25 mouse cellular contexts compared by ENCODE assay signal in genomic region chr1:62956942-62957645, GRCm38 (mm10).
A peak's percentile ranks its signal among the peaks of the same experiment; 100 is the strongest.
DNase-seq lines count a peak whose midpoint lies in the region; ATAC-seq lines count a peak whose summit lies in the region.
"Had no signal": no experiment of that assay in that cellular context is flagged by ENCODE, and none has a peak within 500 bp of the region (broad histone marks: within the 10 kb centered on the region; RNA-seq: fewer than 3 reads in every experiment).

No protein-coding gene starts in this region.

- peak overlapping the region; percentile 81 for H3K27ac ChIP-seq in lung, embryonic 15.5 days
- H3K27ac ChIP-seq: embryonic facial prominence, embryonic 10.5 days; embryonic facial prominence, embryonic 13.5 days; forebrain, embryonic 12.5 days; forebrain, embryonic 15.5 days; heart, embryonic 13.5 days; hindbrain, embryonic 10.5 days; hindbrain, embryonic 13.5 days; intestine, embryonic 15.5 days had no signal

- DNase-seq in adrenal gland, postnatal 10 days: peak; percentile 8
- no peak for DNase-seq in adrenal gland, postnatal 36 days
- peak; percentile 65 for DNase-seq in heart, adult 11 months
- DNase-seq in heart, adult 9 months (ENCODE audit: low spot score in 2 of 2): no peak
- DNase-seq in left cerebral cortex, postnatal 4 days: peak; percentile 23
- DNase-seq in left cerebral cortex, postnatal 25 days (ENCODE audit: low spot score in 2 of 2): no peak
- no peak for DNase-seq in lung, adult 18-20 months
- DNase-seq: adrenal gland, adult 8-10 months; cerebellum, adult 11 months; cerebellum, adult 9-10 months; cerebellum, postnatal 36 days; embryo, embryonic 11 days; gastrocnemius, postnatal 25 days had no signal

- no peaks in the 10 kb centered on the region for H3K27me3 ChIP-seq in lung, embryonic 15.5 days
- H3K27me3 ChIP-seq: embryonic facial prominence, embryonic 13.5 days; heart, embryonic 13.5 days; intestine, embryonic 15.5 days had no signal

- 30% methylated on average over 1 of the region's 1 CpGs for WGBS in lung, embryonic 15.5 days

- no peak overlapping the region for H3K9ac ChIP-seq in lung, embryonic 15.5 days
- H3K9ac ChIP-seq: embryonic facial prominence, embryonic 13.5 days; forebrain, embryonic 12.5 days; forebrain, embryonic 15.5 days; heart, embryonic 13.5 days; hindbrain, embryonic 13.5 days; intestine, embryonic 15.5 days had no signal

- no peak overlapping the region for H3K4me3 ChIP-seq in lung, embryonic 15.5 days
- H3K4me3 ChIP-seq: embryonic facial prominence, embryonic 10.5 days; embryonic facial prominence, embryonic 13.5 days; erythroblast, embryonic 14.5 days; forebrain, embryonic 12.5 days; forebrain, embryonic 15.5 days; heart, embryonic 13.5 days; hindbrain, embryonic 10.5 days; hindbrain, embryonic 13.5 days; intestine, embryonic 15.5 days had no signal

- no peaks in the 10 kb centered on the region for H3K36me3 ChIP-seq in lung, embryonic 15.5 days
- H3K36me3 ChIP-seq: embryonic facial prominence, embryonic 10.5 days; embryonic facial prominence, embryonic 13.5 days; forebrain, embryonic 12.5 days; forebrain, embryonic 15.5 days; heart, embryonic 13.5 days; hindbrain, embryonic 10.5 days; hindbrain, embryonic 13.5 days; intestine, embryonic 15.5 days had no signal

- peaks cover 7% of the 10 kb centered on the region for H3K4me1 ChIP-seq in lung, embryonic 15.5 days
- H3K4me1 ChIP-seq: embryonic facial prominence, embryonic 10.5 days; embryonic facial prominence, embryonic 13.5 days; forebrain, embryonic 15.5 days; hindbrain, embryonic 10.5 days; hindbrain, embryonic 13.5 days had no signal

- peak; percentile 74 for ATAC-seq in lung, embryonic 15.5 days (ENCODE audit: borderline replicate concordance, extremely low read depth, low FRiP score, low TSS enrichment)
- ATAC-seq: activated CD4-positive, CD25-positive, alpha-beta regulatory T cell, adult 4 months; forebrain, embryonic 15.5 days; hindbrain, embryonic 16.5 days; intestine, embryonic 15.5 days had no signal

- intact Hi-C loops in left cerebral cortex, postnatal 4 days (cut with DNase I): no loop called here
- intact Hi-C loops in left cerebral cortex, postnatal 25 days (cut with DNase I): loop anchor here (10.0 kb wide), 1 partner anchor 1582 kb away; no protein-coding TSS in a partner anchor

- H3K9me3 ChIP-seq in lung, embryonic 15.5 days: no peaks in the 10 kb centered on the region
- H3K9me3 ChIP-seq: embryonic facial prominence, embryonic 10.5 days; embryonic facial prominence, embryonic 13.5 days; forebrain, embryonic 12.5 days; forebrain, embryonic 15.5 days; heart, embryonic 13.5 days; hindbrain, embryonic 10.5 days; hindbrain, embryonic 13.5 days; intestine, embryonic 15.5 days had no signal

- no peak overlapping the region for H3K4me2 ChIP-seq in lung, embryonic 15.5 days
- H3K4me2 ChIP-seq: embryonic facial prominence, embryonic 13.5 days; forebrain, embryonic 12.5 days; forebrain, embryonic 15.5 days; heart, embryonic 13.5 days; hindbrain, embryonic 13.5 days; intestine, embryonic 15.5 days had no signal

Comparison
In these comparisons a context has a peak if more than half of its experiments do, and no peak if none do; other contexts are left out.
1. DNase-seq: peak in adrenal gland, postnatal 10 days (single experiment), heart, adult 11 months (single experiment) and left cerebral cortex, postnatal 4 days (single experiment); none in adrenal gland, postnatal 36 days (0 of 2), heart, adult 9 months (0 of 2), left cerebral cortex, postnatal 25 days (0 of 2) and lung, adult 18-20 months (0 of 2).